Mouse (Mus musculus) frontal cortex, postnatal 10 days (tissue): ENCODE measurements at regions not wholly inside any gene's neighbourhood (a gene's known extent, or its start where the extent isn't known, plus 50 kb on each side); places are given as distances from the start of the nearest gene placed in this dataset.

Source experiments
- DNase-seq, 2 experiments: peaks; one replicate each; pipeline ENCODE4 v3.0.0; 2022; ENCODE audit warnings: low spot score in 2 of 2, mixed read lengths in 1 of 2

DNA sequence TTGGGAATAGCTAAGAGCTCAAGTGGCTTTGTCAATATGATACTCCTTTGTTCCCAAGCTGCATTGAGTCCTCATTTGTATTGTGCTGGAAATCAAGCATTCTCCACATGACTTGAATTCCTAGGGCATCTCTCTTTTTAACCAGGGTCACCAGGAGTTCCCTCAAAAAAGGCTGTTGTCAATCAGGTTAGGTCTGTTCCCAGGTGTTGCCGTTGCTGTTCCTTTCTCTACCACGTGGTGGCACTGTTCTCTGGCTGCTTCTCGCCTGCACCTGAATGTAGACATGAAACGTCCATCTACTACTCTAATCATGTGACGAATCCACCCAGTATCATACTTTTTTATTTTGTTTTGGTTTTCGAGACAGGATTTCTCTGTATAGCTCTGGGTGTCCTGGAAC lies 118.3 kb downstream of the S1pr1 start:
- peak in 1 of 2 experiments; percentile 22 for DNase-seq

DNA sequence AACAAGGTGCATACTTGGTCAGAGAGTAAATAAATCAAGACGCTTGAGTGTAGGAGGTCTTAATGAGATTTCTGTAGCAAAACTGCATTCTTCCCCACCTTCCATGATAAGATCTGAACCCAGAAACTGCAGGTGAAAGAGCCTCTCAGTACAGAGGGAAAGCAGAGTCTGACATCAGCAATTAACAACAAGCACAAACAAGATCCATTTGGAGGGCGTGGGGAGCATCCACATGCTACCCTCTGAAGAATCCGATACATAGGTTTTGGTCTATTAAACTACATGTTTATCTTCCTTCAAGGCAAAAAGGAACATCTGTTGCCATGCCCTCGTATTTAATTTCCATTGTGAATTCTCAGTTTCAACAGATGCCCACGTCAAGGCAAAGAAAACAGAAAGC lies 124.2 kb downstream of the S1pr1 start:
- DNase-seq, result no peak

DNA sequence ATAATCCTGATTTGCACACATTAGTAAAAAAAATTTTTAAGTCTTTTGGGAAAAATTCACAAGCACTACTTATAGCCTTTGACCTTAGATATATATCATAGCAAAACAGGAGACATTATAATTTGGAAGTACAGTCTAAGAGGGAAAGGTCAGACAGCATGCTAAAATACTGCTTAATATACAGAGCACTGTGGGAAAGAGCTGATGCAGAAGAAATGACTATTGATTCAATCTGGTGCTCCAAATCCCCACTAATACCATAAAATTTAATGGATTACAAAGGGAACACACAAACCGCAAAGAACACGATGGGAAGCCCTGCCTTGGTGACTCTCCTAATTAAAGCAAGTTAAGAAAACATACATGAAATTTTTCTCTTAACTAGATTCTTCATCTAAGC lies 126.3 kb downstream of the S1pr1 start:
- no peak for DNase-seq

DNA sequence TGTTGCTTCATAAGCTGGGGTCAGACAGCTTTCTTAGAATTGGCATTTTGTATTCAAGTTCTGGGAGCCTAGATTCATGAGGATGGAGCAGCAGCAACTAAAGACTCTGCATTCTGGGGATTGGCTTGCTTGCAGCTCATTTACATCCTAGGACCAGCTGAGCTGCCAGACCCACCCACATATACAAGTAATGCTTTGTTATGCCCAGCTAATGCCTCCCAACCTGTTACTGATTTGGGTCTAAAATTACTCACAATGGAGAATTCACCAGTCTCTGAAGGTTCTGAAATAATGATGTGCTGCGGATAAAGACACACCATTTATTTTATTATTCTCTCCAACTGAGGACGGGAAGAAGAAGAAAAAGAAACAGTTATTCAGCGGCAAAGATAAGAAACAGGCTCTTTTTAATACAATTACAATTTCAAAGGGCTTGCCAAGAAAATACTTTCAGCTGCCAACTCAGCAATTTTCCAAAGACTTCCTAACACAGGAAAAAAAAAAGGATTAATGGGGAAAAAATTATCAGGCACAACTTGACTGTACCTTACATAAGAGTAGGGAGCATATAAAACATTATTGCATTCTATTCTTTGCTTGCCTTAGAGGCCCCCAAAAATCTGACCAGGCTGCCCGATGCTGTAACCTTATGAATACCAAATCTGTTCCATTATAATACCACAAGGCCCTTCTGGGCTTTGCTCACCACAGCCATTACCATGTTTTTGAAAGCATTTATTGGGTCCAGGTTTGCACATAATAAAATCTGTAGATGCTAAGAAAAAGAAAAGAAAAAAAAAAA lies 134.5 kb downstream of the S1pr1 start:
- no peak for DNase-seq

DNA sequence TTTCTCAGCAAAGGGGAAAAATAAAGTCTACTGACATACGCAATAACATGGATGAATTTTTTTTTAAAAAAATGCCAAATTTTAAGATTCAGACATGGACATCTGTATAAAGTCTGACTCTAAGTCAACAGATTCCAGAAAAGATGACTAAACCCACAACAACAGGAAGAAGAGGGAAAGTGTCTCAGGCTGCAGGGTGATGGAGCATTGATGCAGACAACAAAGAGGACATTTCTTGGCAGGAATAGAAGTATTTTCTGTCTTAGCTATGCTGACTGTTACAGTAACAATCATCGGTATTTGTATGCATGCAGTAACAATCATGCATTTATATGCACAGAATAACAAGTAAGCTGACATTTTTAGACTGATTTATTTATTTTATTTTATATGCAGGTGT lies 139.5 kb downstream of the S1pr1 start:
- no peak for DNase-seq

DNA sequence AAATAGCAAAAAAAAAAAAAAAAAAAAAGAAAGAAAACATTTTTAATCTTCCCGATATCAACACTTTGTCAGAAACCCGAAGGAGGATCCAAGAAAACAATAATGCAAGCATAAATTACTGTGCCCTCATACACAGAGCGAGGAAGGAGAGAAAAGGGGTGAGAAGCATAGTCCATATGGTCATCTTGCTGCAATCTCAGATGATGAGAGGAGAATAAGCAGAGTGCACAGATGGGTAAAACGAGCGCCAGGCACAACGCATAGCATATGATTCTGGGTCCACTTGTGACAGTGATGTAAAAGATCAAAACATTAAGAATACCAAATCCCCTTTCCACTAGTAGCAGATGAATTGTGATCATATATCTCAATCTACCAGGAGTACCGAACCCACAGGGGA lies 152.1 kb downstream of the S1pr1 start:
- DNase-seq, result no peak

DNA sequence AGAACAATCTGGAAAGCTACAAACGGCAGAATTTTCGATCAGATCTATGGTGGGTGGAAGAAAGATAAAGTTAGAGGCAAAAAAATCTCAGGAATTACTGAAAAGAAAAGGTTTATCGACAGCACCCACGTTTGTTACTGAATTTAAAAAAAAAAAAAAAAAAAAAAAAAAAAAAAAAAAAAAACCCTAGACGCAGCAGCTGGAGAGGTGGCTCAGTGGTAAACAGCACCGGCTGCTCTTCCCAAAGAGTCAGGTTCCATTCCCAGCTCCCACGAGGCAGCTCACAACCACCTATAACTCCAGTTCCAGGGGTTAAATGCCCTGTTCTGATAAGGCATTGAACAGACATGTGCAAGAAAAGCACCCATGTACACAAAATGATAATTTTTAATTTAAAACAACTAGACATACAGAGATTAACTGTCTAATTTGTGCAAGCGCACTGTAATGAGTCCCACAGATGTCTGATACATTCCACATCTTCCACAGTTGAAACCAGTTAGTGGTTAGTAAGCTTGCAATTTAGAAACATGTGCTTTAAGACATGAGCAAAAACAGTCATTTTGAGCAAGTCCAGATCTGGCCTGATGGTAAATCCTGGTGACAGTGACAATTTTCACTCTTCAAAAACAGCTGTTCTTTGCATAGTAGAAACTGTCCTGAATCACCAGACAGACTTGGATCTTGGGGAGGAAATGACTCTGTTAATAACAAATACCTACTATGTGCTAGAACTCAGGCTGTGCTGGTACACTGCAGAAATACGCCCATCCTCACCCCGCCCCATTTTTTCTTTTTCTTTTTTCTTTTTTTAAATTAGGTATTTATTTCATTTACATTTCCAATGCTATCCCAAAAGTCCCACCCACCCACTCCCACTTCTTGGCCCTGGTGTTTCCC lies 159.8 kb downstream of the S1pr1 start:
- no peak for DNase-seq

DNA sequence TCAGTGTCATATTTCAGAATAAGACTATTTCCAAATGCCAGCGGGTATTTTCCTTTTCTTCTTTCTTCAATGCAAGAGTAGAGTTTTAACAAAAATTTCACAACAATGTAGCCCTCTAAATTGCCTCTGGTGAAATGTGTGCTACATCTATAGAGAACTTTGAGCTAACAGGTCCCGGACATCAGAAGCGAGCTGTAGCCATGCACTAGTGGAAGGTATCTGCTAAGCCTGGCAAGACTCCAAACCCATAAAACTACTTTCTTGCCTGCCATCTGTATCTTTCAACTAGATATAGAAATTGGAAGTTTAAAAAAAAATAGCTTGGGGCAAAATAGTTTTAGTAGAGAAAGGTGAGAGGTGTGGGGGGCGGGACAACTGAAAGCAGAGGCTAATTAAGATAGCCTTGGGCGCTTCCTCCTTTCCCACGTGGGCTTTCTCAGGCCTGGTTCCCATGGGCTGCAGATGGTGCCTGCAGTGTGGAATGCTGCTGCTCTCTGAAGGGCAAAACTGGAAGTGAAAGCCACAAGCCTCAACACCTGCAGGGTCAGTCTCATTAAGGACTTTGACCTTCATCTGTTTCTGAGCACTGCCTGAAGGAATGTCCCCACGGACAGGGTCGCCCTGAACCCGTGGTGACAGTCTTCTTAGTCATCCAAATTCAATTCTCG lies 160.9 kb downstream of the S1pr1 start:
- no peak for DNase-seq

DNA sequence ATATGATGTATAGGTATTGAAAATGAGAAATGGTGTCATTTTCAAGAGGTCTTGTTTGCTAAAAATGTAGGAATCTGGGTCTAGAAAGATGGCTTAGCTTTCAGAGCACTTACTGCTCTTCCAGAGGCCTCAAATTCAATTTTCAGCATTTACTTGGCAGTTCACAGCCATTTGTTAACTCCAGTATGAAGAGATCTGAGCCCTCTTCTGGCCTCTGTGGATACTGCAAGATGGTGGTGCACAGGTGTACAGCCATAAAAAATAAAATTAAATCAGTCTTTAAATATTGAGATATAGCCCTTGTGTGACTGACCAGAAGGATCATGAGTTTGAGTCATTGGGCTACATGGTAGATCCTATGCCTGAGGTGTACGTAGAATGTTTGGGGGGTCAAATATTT lies 173.1 kb downstream of the S1pr1 start:
- no peak for DNase-seq

DNA sequence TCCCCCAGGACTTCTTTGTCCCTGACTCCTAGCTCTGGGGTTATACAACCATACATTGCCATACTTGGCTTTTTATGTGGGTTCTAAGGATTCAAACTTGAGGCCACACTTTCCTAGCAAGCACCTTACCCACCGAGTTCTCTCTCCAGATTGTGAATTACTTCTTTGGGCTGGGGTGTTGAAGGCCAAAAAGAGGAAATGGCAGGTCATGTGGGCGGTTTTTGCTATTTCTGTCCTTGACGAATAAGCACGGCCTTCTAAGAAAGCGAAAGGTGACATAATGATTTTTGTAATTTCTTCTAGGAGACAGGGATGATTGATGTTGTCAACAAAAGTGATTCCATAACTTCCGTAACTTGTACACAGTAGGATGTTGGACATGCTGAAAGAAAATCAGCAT lies 176.5 kb downstream of the S1pr1 start:
- no peak for DNase-seq

DNA sequence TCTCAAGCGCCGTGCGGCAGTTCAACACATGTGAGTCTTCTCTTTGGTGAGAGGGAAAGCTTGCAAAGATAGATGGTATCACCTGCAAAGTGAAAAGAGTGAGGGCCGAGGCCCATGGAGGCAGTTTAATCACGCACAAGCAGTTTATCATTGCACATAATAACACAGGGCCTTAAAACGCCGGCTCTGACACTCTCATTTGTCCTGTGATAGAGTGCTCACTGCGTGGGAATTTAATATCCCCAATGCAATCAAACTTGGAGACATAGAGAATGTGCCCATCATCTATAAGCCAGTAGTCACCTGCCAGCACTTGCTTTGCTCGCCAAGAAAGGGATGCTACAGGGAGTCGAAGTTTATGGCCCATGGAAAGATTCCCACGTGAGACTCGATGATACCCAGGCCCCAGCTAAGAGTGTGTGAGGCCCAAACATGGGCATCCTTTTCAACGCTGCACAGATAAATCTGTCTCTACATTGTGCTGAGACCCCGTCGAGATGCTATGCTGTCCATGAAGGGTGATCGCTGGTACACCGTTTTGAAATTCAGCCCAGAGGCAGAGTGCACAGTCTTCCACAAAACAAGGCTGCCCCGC lies 182.6 kb downstream of the S1pr1 start:
- DNase-seq, result no peak

DNA sequence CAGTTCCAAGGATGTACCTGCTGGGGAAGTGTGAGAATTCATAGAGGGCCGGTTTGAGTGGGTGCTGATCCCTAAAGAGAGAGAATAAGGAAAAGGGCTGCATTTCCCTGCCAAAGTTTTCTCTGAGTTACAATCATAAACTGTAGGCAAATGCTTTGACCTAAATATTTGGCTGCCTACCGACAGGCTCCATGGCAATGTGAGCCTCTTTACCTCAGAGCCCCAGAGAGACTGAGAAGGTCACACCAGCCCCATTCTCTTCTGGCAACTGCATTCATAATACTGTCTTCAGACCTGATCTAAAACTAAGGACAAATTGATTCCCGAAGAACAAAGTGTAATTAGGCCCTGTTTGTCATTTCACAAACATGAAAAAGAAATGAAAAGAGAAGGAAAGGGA lies 184.4 kb downstream of the S1pr1 start:
- no peak for DNase-seq

DNA sequence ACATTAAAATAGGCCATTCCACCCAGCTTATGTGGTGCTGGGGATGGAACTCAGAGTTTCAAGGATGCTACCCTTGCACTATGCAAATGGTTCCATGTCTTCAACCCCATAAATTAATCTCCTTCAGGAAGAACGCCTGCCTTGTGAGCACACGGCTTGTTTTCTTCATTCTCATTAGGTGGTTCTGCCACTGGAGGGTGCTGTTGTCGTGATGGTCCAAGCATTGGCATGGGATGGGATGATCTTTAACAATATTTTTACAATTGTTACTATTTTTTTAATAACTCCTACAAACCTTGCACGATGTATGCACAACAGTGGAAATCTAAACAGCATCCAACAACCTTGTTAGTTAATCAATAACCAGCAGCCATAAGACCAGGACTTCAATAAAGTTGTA lies 185.0 kb downstream of the S1pr1 start:
- DNase-seq, result no peak

DNA sequence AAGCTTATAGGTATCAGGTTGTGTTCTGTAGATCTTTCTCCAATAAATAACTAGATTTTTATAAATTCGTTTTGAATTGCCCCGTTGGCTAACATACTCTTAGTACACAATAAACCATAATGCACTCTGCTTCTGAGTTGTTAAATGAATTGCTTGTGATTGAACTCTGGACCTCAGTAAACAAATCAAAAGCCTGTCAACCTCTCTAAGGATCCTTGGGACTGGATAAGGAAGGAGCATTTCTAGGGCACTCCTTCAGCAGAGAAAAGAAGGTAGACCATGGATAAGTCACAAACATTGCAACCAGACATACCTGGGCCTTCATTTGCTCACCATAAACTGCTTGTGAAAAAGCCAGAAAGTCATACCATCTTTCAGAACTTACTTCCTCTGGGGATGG lies 191.4 kb downstream of the S1pr1 start:
- DNase-seq, result no peak

DNA sequence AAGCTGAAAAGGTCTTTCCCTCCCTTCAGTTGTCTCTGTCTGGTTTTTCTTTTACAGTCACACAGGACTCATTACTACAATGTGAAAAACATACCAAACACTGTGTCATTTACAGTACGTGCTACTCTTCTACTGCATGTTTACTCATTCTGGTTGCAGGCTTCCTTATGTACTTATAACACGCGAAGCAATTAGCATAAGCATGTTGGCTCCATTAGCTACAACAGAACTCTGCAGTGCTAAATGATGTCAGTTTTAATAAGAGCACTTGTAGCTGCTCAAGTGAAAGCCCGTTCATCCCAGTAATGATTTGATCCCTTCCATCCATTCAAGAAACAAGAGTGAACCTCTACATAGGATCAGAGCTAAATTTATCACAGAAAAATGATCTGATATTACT lies 199.2 kb downstream of the S1pr1 start:
- no peak for DNase-seq

DNA sequence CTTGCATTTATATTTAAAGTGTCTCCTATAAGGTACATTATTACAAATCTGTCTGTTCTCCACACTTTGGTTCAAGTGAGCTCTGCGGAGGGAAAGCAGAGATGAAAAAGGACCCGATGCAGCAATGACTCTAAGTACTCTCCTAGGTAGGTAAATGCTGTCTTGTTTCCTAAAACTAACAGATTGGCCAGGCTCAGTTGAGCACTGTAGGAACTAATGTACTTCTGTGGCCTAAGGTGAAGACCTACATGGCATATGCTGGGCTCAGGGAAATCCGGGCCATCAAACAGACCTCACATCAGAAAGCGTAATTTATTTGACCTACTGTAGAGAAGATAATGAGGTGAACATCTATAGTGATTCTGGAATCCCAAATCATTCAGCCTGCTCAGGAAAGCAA lies 205.2 kb downstream of the S1pr1 start:
- no peak for DNase-seq

DNA sequence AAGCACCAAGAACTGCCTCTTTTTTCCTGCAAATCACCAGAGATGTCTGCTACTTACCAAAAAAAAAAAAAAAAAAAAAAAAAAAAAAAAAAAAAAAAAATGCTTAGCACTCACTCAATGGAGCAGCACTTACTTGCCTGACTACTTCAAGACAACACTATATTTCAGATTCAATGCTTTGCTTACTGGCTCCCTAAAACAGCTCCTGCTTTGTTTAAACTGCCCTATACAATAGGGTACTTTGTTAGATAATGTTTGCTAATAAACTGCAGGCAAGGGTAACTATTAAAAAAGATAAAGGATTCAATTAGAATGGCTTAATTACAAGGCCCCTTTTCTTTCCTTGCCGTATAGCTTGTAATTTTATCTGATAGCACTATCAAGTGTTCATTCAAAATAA lies 217.5 kb downstream of the S1pr1 start:
- DNase-seq, result no peak

DNA sequence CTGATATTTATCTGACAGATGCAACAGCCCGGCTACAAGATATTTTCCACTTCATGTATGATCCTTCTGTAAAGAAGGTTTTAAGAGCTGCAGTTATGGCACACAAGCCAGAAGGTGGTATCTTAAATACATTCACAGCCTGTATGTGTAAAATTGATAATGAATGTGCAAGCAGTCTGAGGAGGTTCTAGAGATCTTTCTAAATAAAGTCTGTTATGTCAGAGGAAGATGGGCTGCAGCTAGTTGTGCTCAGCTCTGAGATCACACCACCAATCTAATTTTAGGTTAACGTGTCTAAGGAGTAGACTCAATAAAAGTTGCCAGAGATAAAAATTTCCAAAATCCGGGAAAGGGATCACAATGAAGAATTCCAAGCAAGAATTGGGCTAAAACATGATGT lies 218.8 kb downstream of the S1pr1 start:
- DNase-seq, result no peak

DNA sequence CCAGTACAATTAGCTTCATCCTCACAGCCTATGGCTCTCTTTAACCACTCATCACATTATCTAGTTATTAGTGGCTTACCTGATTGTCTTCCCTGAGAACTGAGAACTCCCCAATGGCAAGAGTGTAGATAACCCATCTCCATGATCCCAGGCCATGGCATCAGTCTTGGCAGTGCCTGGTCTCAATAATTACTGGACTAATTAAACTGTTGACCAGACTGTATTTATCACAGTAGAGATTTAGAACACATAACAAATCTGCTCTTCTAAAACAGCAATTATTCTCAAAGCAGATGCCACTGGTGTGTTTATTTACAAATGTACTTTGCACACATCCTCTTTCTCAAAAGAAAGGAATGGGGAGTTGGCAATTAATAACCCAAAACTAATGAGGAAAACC lies 219.2 kb downstream of the S1pr1 start:
- no peak for DNase-seq

DNA sequence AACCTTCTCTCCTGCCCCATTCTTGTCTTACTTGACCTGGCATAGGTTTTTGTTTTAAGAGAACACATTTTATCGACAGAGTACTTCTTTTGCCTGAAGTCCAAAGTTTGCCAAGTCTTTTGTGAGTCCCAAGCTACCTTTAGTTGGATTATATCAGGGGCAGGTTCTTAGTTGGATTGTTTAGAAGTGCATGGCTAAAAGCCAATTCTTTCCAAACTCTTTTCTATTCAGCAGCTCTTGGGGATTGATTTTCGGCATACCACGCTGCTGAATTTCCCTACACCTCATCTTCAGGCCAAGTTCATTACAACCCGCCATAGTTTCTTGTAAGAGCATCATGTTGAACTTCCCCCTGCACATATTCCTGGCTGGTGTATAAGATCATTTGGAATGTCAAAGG lies 245.9 kb downstream of the S1pr1 start:
- no peak for DNase-seq

DNA sequence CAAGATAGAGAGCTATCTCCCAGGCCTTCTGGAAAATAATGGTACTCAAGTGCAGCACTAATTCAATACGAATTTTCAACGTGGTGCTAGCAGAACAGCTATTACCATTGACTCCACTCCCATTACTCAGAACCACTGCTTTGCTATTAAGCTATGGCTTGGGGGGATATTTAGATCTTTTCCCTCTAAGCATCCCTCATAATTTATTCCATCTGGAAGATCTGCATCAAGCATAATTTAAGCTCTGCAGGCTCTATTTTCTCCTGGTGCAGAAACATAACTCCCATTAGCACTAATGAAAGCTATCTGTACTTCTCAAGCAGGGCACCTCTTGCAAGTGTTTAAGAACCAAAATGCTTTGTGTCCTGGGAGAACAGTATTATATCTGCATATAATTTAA lies 247.0 kb downstream of the S1pr1 start:
- DNase-seq, result no peak

DNA sequence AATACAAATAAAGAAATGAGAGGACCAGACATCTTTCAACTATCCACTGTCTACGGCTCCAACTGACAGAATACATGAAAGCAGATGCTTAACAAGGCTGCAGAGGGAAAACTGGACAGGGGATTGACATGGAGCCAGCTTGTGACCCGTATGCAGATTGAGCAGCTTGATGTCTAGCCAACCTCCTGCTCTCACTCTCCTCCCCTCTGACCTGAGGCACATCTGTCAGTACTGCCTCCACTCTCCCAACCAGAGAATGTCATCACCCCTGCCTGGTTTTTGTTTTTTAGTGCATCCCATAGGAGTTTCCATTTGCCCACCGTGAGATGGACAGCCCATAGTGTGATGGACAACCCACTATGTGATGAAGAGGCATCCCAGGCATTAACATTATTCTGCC lies 252.2 kb downstream of the S1pr1 start:
- DNase-seq, result no peak
